Mouse (Mus musculus) lung, adult 2 months (tissue): ENCODE measurements at regions not wholly inside any gene's neighbourhood (a gene's known extent, or its start where the extent isn't known, plus 50 kb on each side); places are given as distances from the start of the nearest gene placed in this dataset.

Experiments used
- CTCF ChIP-seq: fragments of 200-500 bp; IDR thresholded peaks from 2 replicates; pipeline ENCODE4 v1.5.1; 2011; ENCODE audit warnings: mild to moderate bottlenecking, low read length, control low read depth; ENCODE audit not compliant: insufficient read depth
- POLR2A ChIP-seq: fragments of 200-500 bp; IDR thresholded peaks from 2 replicates; pipeline ENCODE4 v1.6.1; 2011; ENCODE audit warnings: low read depth, mild to moderate bottlenecking, control low read depth, low read length, borderline replicate concordance; ENCODE audit errors: extremely low read depth

DNA sequence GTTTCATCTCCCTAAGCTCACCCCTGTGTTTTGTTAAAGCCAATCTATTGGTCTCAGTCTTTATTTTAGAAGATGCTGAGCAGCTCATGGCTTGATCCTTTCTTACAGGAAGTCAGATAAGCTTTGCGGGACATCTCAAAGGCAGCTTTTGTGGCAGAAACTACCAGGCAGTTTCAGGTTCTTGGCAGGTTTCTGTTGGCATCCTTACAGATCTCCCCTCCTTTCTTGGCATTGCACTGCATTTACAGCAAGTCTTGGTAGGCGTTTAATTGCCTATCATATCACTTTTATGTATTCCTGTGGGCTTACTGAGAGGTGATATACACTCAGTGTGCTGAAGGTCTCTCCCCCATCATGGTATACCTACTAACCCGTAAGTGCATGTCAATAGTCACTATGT, 610.3 kb upstream of the Alcam start:
- TF ChIP-seq CTCF, result no peak
- TF ChIP-seq POLR2A, result no peak
